Mouse (Mus musculus) testis, adult 2 months (tissue): ENCODE measurements around the gene Arhgap45.
A peak's percentile ranks its signal among the peaks of the same experiment; 100 is the strongest.

Source experiments
- CTCF ChIP-seq: fragments of 200-500 bp; IDR thresholded peaks from 2 replicates; pipeline ENCODE4 v1.5.1; 2012; ENCODE audit warnings: low read depth, mild to moderate bottlenecking, inconsistent platforms, low read length, moderate library complexity; ENCODE audit not compliant: control insufficient read depth, insufficient read depth, insufficient replicate concordance
- POLR2A ChIP-seq: fragments of 200-500 bp; IDR thresholded peaks from 2 replicates; pipeline ENCODE4 v1.6.1; 2012; ENCODE audit warnings: low read depth, mild to moderate bottlenecking, inconsistent platforms, low read length, moderate library complexity; ENCODE audit not compliant: control insufficient read depth

- 0 out of 2 replicates have a peak, but pooled peaks have one; percentile 9 for TF ChIP-seq CTCF
- TF ChIP-seq POLR2A = no peak
Observed at GRCm38 (mm10) chr10:79996272-79997033, 20.0 kb upstream of the Arhgap45 start, which contains the start of gene Abca7.
